Mouse (Mus musculus) liver, adult 2 months (tissue): ENCODE measurements around the gene Nipsnap3b.

Experiments
- CTCF ChIP-seq: fragments of 200-500 bp; IDR thresholded peaks from 2 replicates; pipeline ENCODE4 v1.5.1; 2011; ENCODE audit warnings: low read depth, low read length, control low read depth
- POLR2A ChIP-seq: fragments of 200-500 bp; IDR thresholded peaks from 2 replicates; pipeline ENCODE4 v1.6.1; 2011; ENCODE audit warnings: low read length, control low read depth; ENCODE audit not compliant: insufficient read depth; ENCODE audit errors: extremely low read depth

GRCm38 (mm10) chr4:53062301-53063008 lies 50.8 kb downstream of the Nipsnap3b start:
- TF ChIP-seq CTCF (no peak), POLR2A (no peak)
